Mouse (Mus musculus): ENCODE results near the gene Cuedc1.

- TF ChIP-seq CTCF (conservative IDR thresholded peaks at IDR 0.05; ENCODE audit: low read length) (no peak), NANOG (IDR thresholded peaks at IDR 0.05; ENCODE audit: borderline replicate concordance, low read length) (no peak), POU5F1 (IDR thresholded peaks at IDR 0.05; ENCODE audit: borderline replicate concordance, low read length) (no peak)
These were observed 75.6 kb downstream of the Cuedc1 start for GRCm38 (mm10) chr11:88173386-88174025.

All from E14TG2a.4 (cell line).